Mouse (Mus musculus) heart, adult 2 months (tissue): ENCODE results near the gene Zbtb8a. TPM values are rescaled to one million over a fixed set of nuclear protein-coding genes. Genes with fewer than 3 reads are reported as not detected.

Source experiments
- DNase-seq, 2 experiments: peaks; one replicate each; pipeline ENCODE4 v3.0.0; 2021
- H3K27ac ChIP-seq: fragments of 200-600 bp; 2 replicates; pipeline ENCODE4 v1.8.1; 2022
- H3K27me3 ChIP-seq: fragments of 200-500 bp; 2 replicates; pipeline ENCODE4 v1.6.1; 2012; ENCODE audit warnings: mild to moderate bottlenecking, low read length, inconsistent platforms, mixed read lengths; ENCODE audit not compliant: control insufficient read depth, insufficient read depth
- H3K36me3 ChIP-seq: fragments of 200-500 bp; 2 replicates; pipeline ENCODE4 v1.6.1; 2012; ENCODE audit warnings: low read length, inconsistent platforms; ENCODE audit not compliant: control insufficient read depth, insufficient read depth
- H3K4me1 ChIP-seq: fragments of 200-500 bp; 2 replicates; pipeline ENCODE4 v1.6.1; 2011; ENCODE audit warnings: low read length; ENCODE audit not compliant: control insufficient read depth, insufficient read depth
- H3K4me3 ChIP-seq: fragments of 200-600 bp; 2 replicates; pipeline ENCODE4 v1.8.1; 2022
- H3K79me2 ChIP-seq: fragments of 200-500 bp; replicated peaks from 2 replicates; pipeline ENCODE4 v1.6.1; 2012; ENCODE audit warnings: mild to moderate bottlenecking, inconsistent platforms, low read length, moderate library complexity, mixed read lengths; ENCODE audit not compliant: control insufficient read depth, insufficient read depth
- H3K9ac ChIP-seq: fragments of 200-500 bp; 2 replicates; pipeline ENCODE4 v1.6.1; 2012; ENCODE audit warnings: low read depth, mild to moderate bottlenecking, control low read depth, inconsistent platforms, low read length, mixed read lengths
- CTCF ChIP-seq: fragments of 200-600 bp; IDR thresholded peaks from 2 replicates; pipeline ENCODE4 v1.8.1; 2022; ENCODE audit warnings: antibody characterized with exemption, mild to moderate bottlenecking, moderate library complexity
- EP300 ChIP-seq: fragments of 200-500 bp; IDR thresholded peaks from 2 replicates; pipeline ENCODE4 v1.6.1; 2011; ENCODE audit warnings: low read depth, low read length, control low read depth; ENCODE audit not compliant: insufficient read depth
- POLR2A ChIP-seq: fragments of 200-500 bp; IDR thresholded peaks from 2 replicates; pipeline ENCODE4 v1.6.1; 2011; ENCODE audit warnings: mild to moderate bottlenecking, low read depth, low read length, control low read depth; ENCODE audit not compliant: insufficient read depth
- WGBS: fragments of 180-500 bp; shearing (Covaris S2); methylation state at CpG from one replicate; pipeline ENCODE4 v1.1.7; 2018; 5-methylcytosine and 5-hydroxymethylcytosine counted together
- intact Hi-C: fragments of 180-260 bp; cut with DNase I; formaldehyde crosslinking; loops from one replicate; pipeline ENCODE4 v1.15.1; 2025
- polyA plus RNA-seq: library from polyadenylated mRNA; depleted of rRNA; stranded (reverse); fragments of >200 nt; gene quantifications from 2 replicates; pipeline ENCODE4 v1.2.3, GENCODE M21; 2012
- total RNA-seq, 2 experiments: library from RNA; stranded (reverse); gene quantifications; 2 replicates each; pipeline ENCODE4 v1.2.3; 2021

Zbtb8a gene
- total and polyA plus RNA-seq, 3 experiments: 2.5 to 3.5 (median 3.2) TPM

DNA sequence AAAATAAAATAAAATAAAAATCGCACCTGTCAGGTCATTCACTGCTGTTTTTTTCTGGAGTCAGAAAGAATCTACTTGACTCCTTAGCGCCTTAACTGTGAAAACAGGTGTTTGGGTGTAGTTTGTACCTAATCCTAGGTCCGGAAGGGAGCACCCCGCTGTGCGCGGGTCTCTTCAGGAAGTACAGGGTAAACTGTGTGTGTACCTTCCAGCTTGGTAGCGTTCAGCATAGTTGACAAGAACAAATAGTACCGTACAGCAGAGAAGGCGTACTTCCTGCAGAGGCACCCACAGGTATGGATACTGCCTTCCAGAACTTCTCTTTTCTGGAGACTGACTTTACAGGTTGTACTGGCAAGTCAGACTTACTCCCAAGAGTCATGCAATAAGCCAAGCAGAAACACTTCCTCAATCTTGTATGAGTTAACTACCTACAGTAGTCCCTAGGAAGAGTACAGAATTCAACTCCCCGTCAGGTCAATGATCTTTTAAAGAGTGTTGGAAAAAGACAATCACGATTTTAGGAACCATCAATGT lies 3.6 kb downstream of the Zbtb8a start:
- 72% methylated on average over 11 of the region's 11 CpGs for WGBS
- Histone ChIP-seq H3K4me1 (no peaks in the 10 kb centered on the region; the same call in 1 of the 2 replicates), H3K9ac (no peak overlapping the region), H3K36me3 (no peaks in the 10 kb centered on the region), H3K27ac (no peak overlapping the region), H3K27me3 (no peaks in the 10 kb centered on the region), H3K4me3 (no peak overlapping the region), H3K79me2 (no peaks in the 10 kb centered on the region)
- TF ChIP-seq EP300: no peak
- no peak for TF ChIP-seq CTCF
- TF ChIP-seq POLR2A: no peak
- DNase-seq: no peak
- intact Hi-C loops: no loop called here

DNA sequence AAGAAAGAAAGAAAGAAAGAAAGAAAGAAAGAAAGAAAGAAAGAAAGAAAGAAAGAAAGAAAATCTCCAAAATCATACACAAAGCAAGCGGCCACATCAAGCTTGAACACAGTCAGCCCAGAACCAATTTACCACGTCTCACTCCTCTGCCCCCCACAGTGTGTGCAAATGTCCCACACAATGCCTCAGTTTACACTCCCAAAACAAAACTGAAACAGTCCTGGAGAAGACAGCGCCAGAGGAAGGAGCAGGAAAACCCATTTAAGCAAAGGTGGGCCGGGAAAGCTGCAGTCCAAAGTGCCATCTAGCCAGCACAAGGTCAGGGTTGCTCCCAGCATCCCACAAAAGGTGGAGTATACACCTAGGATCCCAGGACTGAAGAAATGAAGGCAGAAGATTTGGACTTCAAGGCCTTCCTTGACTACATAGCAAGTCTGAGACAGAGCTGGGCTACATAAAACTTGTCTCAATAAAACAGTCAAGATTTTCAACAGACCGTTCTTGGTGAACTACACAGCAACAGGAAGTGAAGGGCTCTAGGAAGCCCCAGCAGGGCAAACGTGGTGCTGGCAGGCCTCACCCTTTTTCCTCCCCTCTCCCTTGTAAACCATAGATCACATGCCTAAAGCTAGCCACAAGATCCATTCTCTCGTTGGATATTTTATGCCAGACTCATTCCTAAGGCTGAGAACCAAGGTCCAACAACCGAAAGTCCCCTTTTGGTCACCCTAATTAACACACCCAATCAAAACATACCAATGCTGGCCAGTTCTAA lies 4.5 kb downstream of the Zbtb8a start:
- 58% methylated on average over 8 of the region's 8 CpGs for WGBS
- Histone ChIP-seq H3K4me1 (no peaks in the 10 kb centered on the region; the same call in 1 of the 2 replicates), H3K4me3 (no peak overlapping the region), H3K79me2 (no peaks in the 10 kb centered on the region), H3K9ac (no peak overlapping the region), H3K27me3 (no peaks in the 10 kb centered on the region), H3K27ac (no peak overlapping the region), H3K36me3 (no peaks in the 10 kb centered on the region)
- intact Hi-C loops: no loop called here
- no peak for DNase-seq
- no peak for TF ChIP-seq CTCF
- TF ChIP-seq POLR2A: no peak
- no peak for TF ChIP-seq EP300

DNA sequence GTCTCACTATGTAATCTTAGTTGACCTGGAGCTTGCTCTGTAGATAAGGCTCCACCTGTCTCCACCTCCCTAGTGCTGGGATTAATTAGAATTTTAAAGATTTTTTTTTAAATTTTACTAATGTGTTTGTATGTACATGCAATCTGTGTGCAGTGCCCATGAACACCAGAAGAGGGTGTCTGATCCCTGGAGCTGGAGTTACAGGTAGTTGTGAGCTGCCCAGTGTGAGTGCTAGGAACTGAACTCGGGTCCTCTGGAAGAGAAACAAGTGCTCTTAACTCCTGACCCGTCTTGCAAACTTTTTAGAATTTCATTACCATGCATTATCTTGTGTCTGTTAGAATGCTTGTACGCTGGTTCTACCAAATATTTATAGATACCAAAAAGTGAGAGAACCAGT lies 6.5 kb downstream of the Zbtb8a start:
- H3K27me3 ChIP-seq: no peaks in the 10 kb centered on the region
- H3K4me1 ChIP-seq: no peaks in the 10 kb centered on the region; the same call in 1 of the 2 replicates
- no peak overlapping the region for H3K9ac ChIP-seq
- H3K36me3 ChIP-seq: no peaks in the 10 kb centered on the region
- TF ChIP-seq EP300: no peak
- TF ChIP-seq CTCF: peak; percentile 27; the same call in 1 of the 2 replicates
- no peaks in the 10 kb centered on the region for H3K79me2 ChIP-seq
- H3K4me3 ChIP-seq: no peak overlapping the region
- WGBS: 96% methylated on average over 3 of the region's 3 CpGs
- intact Hi-C loops: no loop called here
- no peak overlapping the region for H3K27ac ChIP-seq
- no peak for DNase-seq

DNA sequence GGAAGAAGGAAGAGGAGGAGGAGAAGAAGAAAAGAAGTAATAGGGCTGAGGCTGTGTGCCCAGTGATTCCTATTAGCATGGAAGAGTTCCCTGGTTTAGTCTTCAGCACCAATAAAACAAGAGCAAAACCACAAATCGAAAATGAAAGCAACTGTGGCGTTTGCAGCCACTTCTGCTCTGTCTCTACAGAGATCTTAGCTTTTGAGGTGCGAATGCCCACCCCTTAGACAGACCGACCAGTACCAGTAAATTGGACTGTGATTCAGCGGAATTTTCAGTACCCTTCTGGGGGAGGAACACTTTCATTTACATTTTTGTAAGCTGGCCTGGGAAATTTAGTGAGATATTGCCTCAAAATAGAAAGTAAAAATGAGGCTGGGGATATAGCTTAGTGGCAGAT lies 12.7 kb downstream of the Zbtb8a start:
- H3K36me3 ChIP-seq: no peaks in the 10 kb centered on the region
- 84% methylated on average over 5 of the region's 5 CpGs for WGBS
- no peak overlapping the region for H3K4me3 ChIP-seq
- no peaks in the 10 kb centered on the region for H3K27me3 ChIP-seq
- H3K27ac ChIP-seq: no peak overlapping the region
- no peak overlapping the region for H3K9ac ChIP-seq
- intact Hi-C loops: no loop called here
- no peaks in the 10 kb centered on the region for H3K4me1 ChIP-seq
- DNase-seq: no peak
- H3K79me2 ChIP-seq: no peaks in the 10 kb centered on the region
- TF ChIP-seq POLR2A: no peak
- TF ChIP-seq EP300: no peak
- no peak for TF ChIP-seq CTCF

DNA sequence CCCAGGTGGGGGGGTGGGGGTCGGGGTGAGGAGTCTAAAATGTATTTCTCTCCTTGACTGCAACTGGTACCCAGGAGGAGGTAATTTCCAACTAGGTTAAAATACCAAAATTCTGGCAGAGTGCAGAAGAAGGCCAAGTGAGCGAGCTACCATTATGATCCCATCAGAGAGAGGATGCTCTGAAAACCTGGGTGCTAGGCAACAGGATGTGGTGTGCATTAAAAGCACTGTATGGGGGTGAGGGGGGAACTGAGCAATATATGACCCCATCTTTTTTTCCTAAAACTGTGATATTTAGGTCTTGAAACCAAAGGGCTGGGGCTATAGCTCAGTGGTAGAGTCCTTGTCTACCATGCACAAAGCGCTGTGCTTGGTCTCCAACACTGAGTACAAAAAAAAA lies 13.5 kb downstream of the Zbtb8a start:
- no peaks in the 10 kb centered on the region for H3K4me1 ChIP-seq
- TF ChIP-seq CTCF (no peak), POLR2A (no peak), EP300 (no peak)
- H3K27me3 ChIP-seq: no peaks in the 10 kb centered on the region
- no peak overlapping the region for H3K4me3 ChIP-seq
- intact Hi-C loops: no loop called here
- no peak overlapping the region for H3K9ac ChIP-seq
- no peak for DNase-seq
- no peak overlapping the region for H3K27ac ChIP-seq
- H3K36me3 ChIP-seq: no peaks in the 10 kb centered on the region
- H3K79me2 ChIP-seq: no peaks in the 10 kb centered on the region
- WGBS: 90% methylated on average over 3 of the region's 3 CpGs

DNA sequence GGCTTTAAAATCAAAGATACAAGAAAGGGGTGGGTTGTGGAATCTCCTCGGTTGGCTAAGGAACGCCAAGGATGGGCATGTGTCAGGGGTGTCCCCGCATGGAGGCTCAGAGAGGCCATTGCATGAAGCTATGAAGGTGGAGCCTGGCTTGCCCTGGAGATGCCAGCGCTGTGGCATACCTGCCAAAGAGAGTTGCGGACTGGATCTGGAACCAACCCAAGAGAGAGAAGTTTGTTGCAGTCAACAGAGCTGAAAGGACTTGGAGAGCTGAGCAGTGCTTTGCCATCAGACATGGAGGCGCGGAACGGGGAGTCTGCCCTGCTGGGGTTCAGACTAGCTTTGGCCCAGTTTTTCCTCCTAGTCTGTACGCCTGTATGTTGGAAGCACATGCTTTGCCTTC lies 14.5 kb downstream of the Zbtb8a start:
- Histone ChIP-seq H3K36me3 (no peaks in the 10 kb centered on the region), H3K9ac (no peak overlapping the region), H3K27me3 (no peaks in the 10 kb centered on the region), H3K27ac (no peak overlapping the region), H3K4me1 (no peaks in the 10 kb centered on the region), H3K79me2 (no peaks in the 10 kb centered on the region), H3K4me3 (no peak overlapping the region)
- no peak for DNase-seq
- TF ChIP-seq CTCF (no peak), EP300 (no peak), POLR2A (no peak)
- 86% methylated on average over 9 of the region's 9 CpGs for WGBS
- intact Hi-C loops: no loop called here
